Mouse (Mus musculus) cerebellum, postnatal 25 days (tissue): ENCODE data around the gene Lactbl1.
A peak's percentile ranks its signal among the peaks of the same experiment; 100 is the strongest.

Experiments
- DNase-seq, 2 experiments: peaks; one replicate each; pipeline ENCODE4 v3.0.0; 2021; ENCODE audit warnings: mixed read lengths in 2 of 2

Gene Lactbl1

GRCm38 (mm10) chr4:136622388-136622787 is at the start of gene Lactbl1:
Lactbl1 (plus strand) TSS chr4:136622621.
- no peak for DNase-seq

GRCm38 (mm10) chr4:136581885-136582284 is 40.5 kb upstream of the Lactbl1 start:
- no peak for DNase-seq

- no peak for DNase-seq
Observed at GRCm38 (mm10) chr4:136587221-136587827, 35.1 kb upstream of the Lactbl1 start.

GRCm38 (mm10) chr4:136588003-136588402 is 34.4 kb upstream of the Lactbl1 start:
- DNase-seq = no peak

- DNase-seq = no peak
Observed at GRCm38 (mm10) chr4:136592111-136592510, 30.3 kb upstream of the Lactbl1 start.

- no peak for DNase-seq
Observed at GRCm38 (mm10) chr4:136594006-136594405, 28.4 kb upstream of the Lactbl1 start.

GRCm38 (mm10) chr4:136595221-136595620 is 27.2 kb upstream of the Lactbl1 start:
- no peak for DNase-seq

GRCm38 (mm10) chr4:136598268-136598876 is 24.0 kb upstream of the Lactbl1 start:
- DNase-seq = no peak

- no peak for DNase-seq
Observed at GRCm38 (mm10) chr4:136599869-136600268, 22.6 kb upstream of the Lactbl1 start.

- DNase-seq = no peak
Observed at GRCm38 (mm10) chr4:136600536-136600935, 21.9 kb upstream of the Lactbl1 start.

- peak; percentile 71 to 79 for DNase-seq
Observed at GRCm38 (mm10) chr4:136601476-136601875, 20.9 kb upstream of the Lactbl1 start.

- peak; percentile 62 to 70 for DNase-seq
Observed at GRCm38 (mm10) chr4:136602018-136602554, 20.3 kb upstream of the Lactbl1 start.

GRCm38 (mm10) chr4:136602568-136602967 is 19.9 kb upstream of the Lactbl1 start, which contains the start of gene Kdm1a:
Kdm1a (minus strand) TSS chr4:136602723.
- DNase-seq = peak; percentile 98 to 99

GRCm38 (mm10) chr4:136605756-136606485 is 16.5 kb upstream of the Lactbl1 start:
- no peak for DNase-seq

GRCm38 (mm10) chr4:136610387-136610856 is 12.0 kb upstream of the Lactbl1 start, which contains the start of gene Tex46:
Tex46 (plus strand) TSS chr4:136610437.
- no peak for DNase-seq

GRCm38 (mm10) chr4:136613657-136614056 is 8.8 kb upstream of the Lactbl1 start:
- no peak for DNase-seq

- peak; percentile 35 to 63 for DNase-seq
Observed at GRCm38 (mm10) chr4:136621336-136621735, 1.1 kb upstream of the Lactbl1 start.

GRCm38 (mm10) chr4:136621956-136622355 is 465 bp upstream of the Lactbl1 start:
- DNase-seq = no peak

GRCm38 (mm10) chr4:136626590-136626989 is 4.2 kb downstream of the Lactbl1 start:
- DNase-seq = no peak

GRCm38 (mm10) chr4:136631237-136631994 is 9.0 kb downstream of the Lactbl1 start:
- peak in 1 of 2 experiments; percentile 58 for DNase-seq

- DNase-seq = no peak
Observed at GRCm38 (mm10) chr4:136635995-136636394, 13.6 kb downstream of the Lactbl1 start.

GRCm38 (mm10) chr4:136636511-136636910 is 14.1 kb downstream of the Lactbl1 start:
- DNase-seq = no peak
